Mouse (Mus musculus) embryonic facial prominence, embryonic 12.5 days (tissue): ENCODE data around the gene P4ha2. TPM values are rescaled to one million over a fixed set of nuclear protein-coding genes. Genes with fewer than 3 reads are reported as not detected.

Source experiments
- ATAC-seq: fragments of 200-750 bp; cut with Nextera tagmentation; 2 replicates; pipeline ENCODE4 v1.8.0; 2017; ENCODE audit not compliant: insufficient number of reproducible peaks, insufficient read depth, low FRiP score, low TSS enrichment
- H3K27ac ChIP-seq: fragments of 300-500 bp; sonication (generic); 2 replicates; pipeline ENCODE4 v1.5.1; 2016; ENCODE audit warnings: mild to moderate bottlenecking
- H3K27me3 ChIP-seq: fragments of 300-500 bp; sonication (generic); 2 replicates; pipeline ENCODE4 v1.6.1; 2016; ENCODE audit warnings: mild to moderate bottlenecking, moderate library complexity
- H3K36me3 ChIP-seq: fragments of 300-500 bp; sonication (generic); 2 replicates; pipeline ENCODE4 v1.6.1; 2016; ENCODE audit warnings: mild to moderate bottlenecking
- H3K4me1 ChIP-seq: fragments of 300-500 bp; sonication (generic); 2 replicates; pipeline ENCODE4 v1.6.1; 2016
- H3K4me2 ChIP-seq: fragments of 300-500 bp; sonication (generic); replicated peaks from 2 replicates; pipeline ENCODE4 v1.6.1; 2016; ENCODE audit warnings: mild to moderate bottlenecking, moderate library complexity
- H3K4me3 ChIP-seq: fragments of 300-500 bp; sonication (generic); 2 replicates; pipeline ENCODE4 v1.5.1; 2016; ENCODE audit warnings: mild to moderate bottlenecking
- H3K9ac ChIP-seq: fragments of 300-500 bp; sonication (generic); 2 replicates; pipeline ENCODE4 v1.6.1; 2016; ENCODE audit warnings: mild to moderate bottlenecking, moderate library complexity
- H3K9me3 ChIP-seq: fragments of 300-500 bp; sonication (generic); 2 replicates; pipeline ENCODE4 v1.6.1; 2016; ENCODE audit warnings: mild to moderate bottlenecking, moderate library complexity
- WGBS: fragments of 180-500 bp; shearing (Covaris S2); methylation state at CpG from one replicate; pipeline ENCODE4 v1.1.7; 2016; 5-methylcytosine and 5-hydroxymethylcytosine counted together
- polyA plus RNA-seq: library from polyadenylated mRNA; unstranded; fragments of >200 nt; fragmentation: Nextera tagmentation; extraction: Ambion mirVana; gene quantifications from 2 replicates; pipeline ENCODE4 v1.2.1, GENCODE M21; 2016

Gene P4ha2
- polyA plus RNA-seq, 1 experiment from 2014 or later, result 59.7 TPM

DNA sequence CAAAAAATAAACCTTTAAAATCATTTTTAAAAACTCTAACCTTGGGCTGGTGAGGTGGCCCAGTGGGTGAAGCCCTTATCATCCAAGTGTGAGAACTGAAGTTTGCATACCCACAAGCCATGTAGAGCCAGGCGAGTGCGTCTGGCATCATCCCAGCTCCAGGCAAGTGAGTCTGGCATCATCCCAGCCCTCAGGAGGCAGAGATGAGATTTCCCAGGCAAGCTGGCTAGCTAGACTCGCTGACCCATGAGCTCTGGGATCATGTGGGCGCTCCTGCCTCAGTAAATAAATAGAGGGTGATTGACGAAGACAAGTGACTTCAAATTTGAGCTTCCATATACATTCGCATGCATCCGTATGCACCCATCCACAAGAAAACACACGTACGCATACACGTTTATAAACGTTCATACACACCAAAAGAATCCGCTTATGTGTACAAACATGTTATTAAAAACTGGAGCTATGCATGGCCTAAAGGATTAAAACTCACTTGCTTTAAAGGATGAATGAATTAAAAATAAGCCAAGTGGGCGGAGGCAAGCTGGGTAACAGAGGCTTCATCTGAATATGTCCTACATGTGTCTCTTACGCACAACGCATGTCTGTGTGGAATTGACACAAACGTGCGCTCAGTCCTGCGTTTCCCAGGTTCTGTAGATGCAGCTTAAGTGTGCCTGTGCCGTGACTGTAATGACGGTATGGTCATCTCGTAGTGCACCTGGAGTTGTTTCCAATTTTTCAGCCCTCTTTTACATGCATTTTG lies 12.3 kb downstream of the P4ha2 start:
- Histone ChIP-seq H3K36me3 (peaks cover 9% of the 10 kb centered on the region; the same call in 1 of the 2 replicates), H3K27me3 (no peaks in the 10 kb centered on the region), H3K9me3 (no peaks in the 10 kb centered on the region), H3K4me2 (peak overlapping the region; percentile 36; the same call in 1 of the 2 replicates), H3K27ac (peak overlapping the region; percentile 95), H3K4me3 (no peak overlapping the region), H3K4me1 (peaks cover 38% of the 10 kb centered on the region), H3K9ac (no peak overlapping the region)
- 62% methylated on average over 21 of the region's 21 CpGs for WGBS
- ATAC-seq, result no peak

DNA sequence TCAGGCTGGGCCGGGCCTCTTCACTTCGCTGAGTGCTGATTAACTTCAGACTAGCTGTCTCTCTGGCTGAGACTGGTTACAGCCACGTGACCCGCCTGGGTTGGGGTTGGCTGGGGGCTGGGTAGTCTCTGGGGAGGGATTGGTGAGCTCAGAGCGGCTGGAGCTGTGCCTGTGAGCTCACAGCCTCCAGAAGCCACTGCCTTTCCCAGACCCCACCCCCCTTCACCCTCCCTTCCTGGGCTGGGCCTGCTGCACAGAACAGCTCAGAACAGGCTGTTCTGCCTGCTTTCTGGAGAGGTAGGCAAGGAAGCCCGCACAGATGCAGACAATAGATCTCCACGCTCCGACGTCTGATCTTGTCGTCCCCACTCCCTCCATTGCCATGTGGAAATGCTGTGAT lies 13.0 kb downstream of the P4ha2 start:
- Histone ChIP-seq H3K36me3 (peaks cover 12% of the 10 kb centered on the region; the same call in 1 of the 2 replicates), H3K4me3 (no peak overlapping the region), H3K27ac (peak overlapping the region; percentile 95), H3K27me3 (no peaks in the 10 kb centered on the region), H3K4me2 (peak overlapping the region; percentile 36), H3K9ac (peak overlapping the region; percentile 41; the same call in 1 of the 2 replicates), H3K9me3 (no peaks in the 10 kb centered on the region), H3K4me1 (peaks cover 38% of the 10 kb centered on the region)
- WGBS, result 2% methylated on average over 10 of the region's 10 CpGs
- ATAC-seq, result peak; percentile 99

DNA sequence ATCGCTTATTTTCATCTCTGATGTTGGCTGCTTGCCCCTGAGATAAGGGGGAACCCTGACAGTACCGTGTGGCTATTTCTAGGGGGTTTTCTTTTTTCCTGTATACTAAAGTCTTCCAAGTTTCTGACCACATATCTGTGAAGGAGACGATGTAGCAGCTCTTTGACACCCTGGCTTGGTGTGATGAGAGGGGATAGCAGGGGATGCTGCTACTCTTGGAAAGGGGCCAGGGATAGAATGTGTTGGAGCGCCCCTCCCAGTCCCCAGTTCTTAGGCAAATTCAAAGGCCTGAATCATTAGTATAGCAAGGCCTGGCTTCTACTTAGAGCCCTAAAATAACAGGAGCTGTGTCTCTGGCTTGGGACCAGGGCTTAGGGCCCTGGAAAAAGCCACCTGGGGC lies 13.5 kb downstream of the P4ha2 start:
- Histone ChIP-seq H3K9ac (peak overlapping the region; percentile 41), H3K4me2 (peak overlapping the region; percentile 36), H3K4me1 (peaks cover 38% of the 10 kb centered on the region), H3K27ac (peak overlapping the region; percentile 95), H3K36me3 (peaks cover 16% of the 10 kb centered on the region; the same call in 1 of the 2 replicates), H3K27me3 (no peaks in the 10 kb centered on the region), H3K4me3 (no peak overlapping the region), H3K9me3 (no peaks in the 10 kb centered on the region)
- ATAC-seq, result no peak
- 38% methylated on average over 4 of the region's 4 CpGs for WGBS

DNA sequence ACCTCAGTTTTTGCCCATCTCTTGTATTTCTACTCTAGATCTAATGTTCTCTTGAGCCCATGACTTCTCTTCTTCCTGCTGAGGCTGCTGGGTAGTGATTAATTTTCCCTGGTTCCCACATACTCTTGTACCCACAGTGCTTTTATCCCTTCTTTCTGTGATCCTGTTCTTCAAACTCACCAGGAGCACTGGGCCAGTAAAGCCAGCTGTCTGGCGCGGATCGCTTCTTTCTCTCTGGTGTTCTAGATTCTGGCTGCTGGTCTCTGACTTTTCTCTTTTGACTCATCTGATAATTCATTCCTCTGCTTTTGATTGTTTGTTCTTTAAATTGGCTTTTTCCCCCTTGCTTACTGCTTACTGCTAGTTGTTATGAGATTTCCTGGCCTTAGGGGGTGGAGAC lies 14.9 kb downstream of the P4ha2 start:
- WGBS, result 93% methylated on average over 3 of the region's 3 CpGs
- H3K36me3 ChIP-seq, result peaks cover 26% of the 10 kb centered on the region; the same call in 1 of the 2 replicates
- H3K4me2 ChIP-seq, result no peak overlapping the region

DNA sequence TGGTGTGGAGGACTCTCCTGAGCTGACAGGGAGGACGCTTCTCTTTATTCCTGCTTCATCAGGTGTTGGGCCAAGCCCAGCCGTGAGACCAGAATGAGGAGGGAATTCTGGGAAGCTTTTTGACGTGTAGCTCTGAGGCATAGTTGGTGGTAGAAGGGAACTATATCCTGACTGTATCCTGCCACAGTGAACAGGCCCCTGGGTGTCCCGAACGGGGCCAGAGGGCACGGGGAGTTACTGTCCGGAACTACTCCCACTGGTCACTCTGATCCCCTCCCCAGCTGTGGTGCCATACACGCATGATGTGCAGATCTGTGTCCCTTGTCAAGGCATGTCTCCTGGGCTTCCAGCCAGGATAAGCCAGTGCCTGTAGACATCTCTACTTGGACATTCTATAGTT lies 15.4 kb downstream of the P4ha2 start:
- H3K27ac ChIP-seq, result no peak overlapping the region
- WGBS, result 89% methylated on average over 8 of the region's 8 CpGs
- H3K27me3 ChIP-seq, result no peaks in the 10 kb centered on the region
- no peak overlapping the region for H3K4me3 ChIP-seq
- no peak for ATAC-seq
- H3K9me3 ChIP-seq, result no peaks in the 10 kb centered on the region
- no peak overlapping the region for H3K9ac ChIP-seq
- H3K4me2 ChIP-seq, result no peak overlapping the region
- H3K4me1 ChIP-seq, result peaks cover 38% of the 10 kb centered on the region
- H3K36me3 ChIP-seq, result peaks cover 32% of the 10 kb centered on the region

More for the DNA sequence above, 14.9 kb downstream of the P4ha2 start:
- H3K27me3 ChIP-seq, result no peaks in the 10 kb centered on the region
- H3K9ac ChIP-seq, result no peak overlapping the region
- H3K27ac ChIP-seq, result no peak overlapping the region
- H3K9me3 ChIP-seq, result no peaks in the 10 kb centered on the region
- H3K4me3 ChIP-seq, result no peak overlapping the region
- H3K4me1 ChIP-seq, result peaks cover 38% of the 10 kb centered on the region
- no peak for ATAC-seq

DNA sequence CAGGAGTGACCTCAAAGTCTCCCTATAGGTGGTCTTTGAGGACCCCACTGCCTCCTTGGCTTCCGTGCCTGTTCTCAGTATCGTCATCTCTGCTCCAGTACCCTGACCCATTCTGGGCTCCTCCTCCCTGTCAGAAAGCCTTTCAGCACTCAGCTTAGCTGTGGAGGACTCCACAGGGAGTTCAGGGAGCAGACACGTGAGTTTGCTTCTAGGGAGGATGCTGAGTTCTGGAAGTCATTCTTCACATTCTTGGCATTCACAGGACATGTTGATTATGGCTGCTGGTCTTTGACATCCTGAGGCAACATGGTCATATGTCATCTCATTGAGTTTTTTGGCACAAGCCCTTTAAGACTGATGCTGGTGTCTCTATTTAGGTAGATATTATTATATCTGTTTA lies 16.0 kb downstream of the P4ha2 start:
- Histone ChIP-seq H3K4me3 (no peak overlapping the region), H3K9me3 (no peaks in the 10 kb centered on the region), H3K36me3 (peaks cover 35% of the 10 kb centered on the region), H3K4me1 (peaks cover 38% of the 10 kb centered on the region), H3K9ac (no peak overlapping the region), H3K27me3 (no peaks in the 10 kb centered on the region), H3K4me2 (no peak overlapping the region), H3K27ac (no peak overlapping the region)
- no peak for ATAC-seq
- 45% methylated on average over 3 of the region's 3 CpGs for WGBS

DNA sequence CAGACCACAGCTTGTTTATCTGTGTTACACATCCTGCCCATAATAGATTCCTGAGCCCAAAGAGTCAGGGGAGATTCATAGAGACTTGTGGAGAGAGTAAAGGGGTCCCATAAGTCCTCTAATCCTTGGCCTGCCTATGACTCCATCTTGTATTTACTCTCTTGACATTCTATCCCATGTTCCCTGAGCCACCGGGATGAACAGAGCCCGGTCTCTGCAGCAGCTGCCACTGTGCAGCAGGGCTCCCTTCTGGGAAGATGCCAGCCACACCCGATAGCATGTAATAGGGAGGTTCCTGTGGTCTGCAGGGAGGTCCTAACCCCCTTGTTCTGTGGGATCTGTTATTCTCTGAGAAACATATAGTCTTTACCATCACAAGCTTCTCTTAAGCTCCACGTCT lies 16.5 kb downstream of the P4ha2 start:
- no peak for ATAC-seq
- peaks cover 35% of the 10 kb centered on the region for H3K36me3 ChIP-seq
- no peaks in the 10 kb centered on the region for H3K27me3 ChIP-seq
- no peaks in the 10 kb centered on the region for H3K9me3 ChIP-seq
- WGBS, result 77% methylated on average over 4 of the region's 4 CpGs
- no peak overlapping the region for H3K27ac ChIP-seq
- no peak overlapping the region for H3K4me2 ChIP-seq
- H3K4me1 ChIP-seq, result peaks cover 38% of the 10 kb centered on the region
- H3K9ac ChIP-seq, result no peak overlapping the region
- H3K4me3 ChIP-seq, result no peak overlapping the region

DNA sequence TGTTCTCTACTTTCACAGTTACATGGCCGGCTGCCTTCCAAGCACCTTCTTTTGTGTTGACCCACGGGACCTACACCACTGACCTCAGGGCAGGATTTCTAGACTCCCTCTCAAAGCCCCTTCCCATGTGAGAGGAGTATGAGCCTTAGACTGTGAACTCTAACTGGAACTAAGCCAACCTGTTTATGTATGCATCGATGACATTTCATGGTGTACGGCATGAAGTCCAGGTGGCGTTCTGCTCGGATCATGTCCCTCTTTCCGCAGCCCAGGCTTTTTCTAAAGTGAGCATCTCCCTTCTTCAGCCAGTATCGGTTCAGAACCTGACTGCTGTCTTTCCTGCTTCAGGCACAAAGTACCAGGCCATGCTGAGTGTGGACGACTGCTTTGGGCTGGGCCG lies 17.2 kb downstream of the P4ha2 start:
- Histone ChIP-seq H3K27ac (no peak overlapping the region), H3K36me3 (peaks cover 35% of the 10 kb centered on the region), H3K27me3 (no peaks in the 10 kb centered on the region), H3K4me2 (no peak overlapping the region), H3K9me3 (no peaks in the 10 kb centered on the region), H3K9ac (no peak overlapping the region), H3K4me1 (peaks cover 33% of the 10 kb centered on the region), H3K4me3 (no peak overlapping the region)
- ATAC-seq, result no peak
- WGBS, result 89% methylated on average over 10 of the region's 10 CpGs

DNA sequence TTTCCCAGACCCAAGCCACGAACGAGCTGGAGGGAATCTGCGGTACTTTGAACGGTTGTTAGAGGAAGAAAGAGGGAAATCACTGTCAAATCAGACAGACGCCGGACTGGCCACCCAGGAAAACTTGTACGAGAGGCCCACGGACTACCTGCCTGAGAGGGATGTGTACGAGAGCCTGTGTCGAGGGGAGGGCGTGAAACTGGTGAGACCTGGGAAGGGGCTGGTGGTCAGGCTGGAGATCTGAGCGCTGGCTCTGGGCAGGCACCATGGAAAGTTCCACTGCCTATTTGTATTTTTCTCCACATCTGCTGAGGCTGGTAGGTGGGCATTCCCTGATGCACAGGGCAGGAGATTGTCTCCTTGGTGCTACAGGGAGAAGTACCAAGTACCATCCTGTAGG lies 19.2 kb downstream of the P4ha2 start:
- Histone ChIP-seq H3K9me3 (no peaks in the 10 kb centered on the region), H3K4me2 (no peak overlapping the region), H3K4me1 (peaks cover 14% of the 10 kb centered on the region), H3K27ac (no peak overlapping the region), H3K27me3 (no peaks in the 10 kb centered on the region), H3K36me3 (peaks cover 35% of the 10 kb centered on the region), H3K4me3 (no peak overlapping the region), H3K9ac (no peak overlapping the region)
- no peak for ATAC-seq
- 81% methylated on average over 12 of the region's 12 CpGs for WGBS

DNA sequence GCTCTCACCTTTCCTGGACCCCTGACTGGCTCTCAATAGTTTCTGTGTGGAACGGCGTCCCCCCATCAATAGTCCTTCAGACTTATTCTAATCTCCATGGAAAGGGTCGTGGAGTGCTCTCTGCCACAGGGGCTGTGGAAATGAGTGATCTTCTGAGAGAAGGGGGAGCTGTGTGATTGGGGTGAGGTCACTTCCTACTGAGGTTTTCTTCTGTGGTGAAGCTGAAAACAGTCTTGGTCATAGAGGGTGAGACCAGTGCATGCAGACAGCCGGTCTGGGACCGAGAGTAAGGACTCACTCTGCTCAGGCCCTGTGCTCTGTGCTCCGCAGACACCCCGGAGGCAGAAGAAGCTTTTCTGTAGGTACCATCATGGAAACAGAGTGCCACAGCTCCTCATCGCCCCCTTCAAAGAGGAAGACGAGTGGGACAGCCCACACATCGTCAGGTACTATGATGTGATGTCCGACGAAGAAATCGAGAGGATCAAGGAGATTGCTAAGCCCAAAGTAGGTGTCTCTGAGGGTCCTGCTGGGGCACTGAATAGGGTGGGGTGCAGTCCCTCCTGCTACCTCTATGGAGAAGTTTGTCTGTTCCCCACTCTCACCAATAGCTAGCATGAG lies 20.0 kb downstream of the P4ha2 start:
- H3K36me3 ChIP-seq, result peaks cover 38% of the 10 kb centered on the region

DNA sequence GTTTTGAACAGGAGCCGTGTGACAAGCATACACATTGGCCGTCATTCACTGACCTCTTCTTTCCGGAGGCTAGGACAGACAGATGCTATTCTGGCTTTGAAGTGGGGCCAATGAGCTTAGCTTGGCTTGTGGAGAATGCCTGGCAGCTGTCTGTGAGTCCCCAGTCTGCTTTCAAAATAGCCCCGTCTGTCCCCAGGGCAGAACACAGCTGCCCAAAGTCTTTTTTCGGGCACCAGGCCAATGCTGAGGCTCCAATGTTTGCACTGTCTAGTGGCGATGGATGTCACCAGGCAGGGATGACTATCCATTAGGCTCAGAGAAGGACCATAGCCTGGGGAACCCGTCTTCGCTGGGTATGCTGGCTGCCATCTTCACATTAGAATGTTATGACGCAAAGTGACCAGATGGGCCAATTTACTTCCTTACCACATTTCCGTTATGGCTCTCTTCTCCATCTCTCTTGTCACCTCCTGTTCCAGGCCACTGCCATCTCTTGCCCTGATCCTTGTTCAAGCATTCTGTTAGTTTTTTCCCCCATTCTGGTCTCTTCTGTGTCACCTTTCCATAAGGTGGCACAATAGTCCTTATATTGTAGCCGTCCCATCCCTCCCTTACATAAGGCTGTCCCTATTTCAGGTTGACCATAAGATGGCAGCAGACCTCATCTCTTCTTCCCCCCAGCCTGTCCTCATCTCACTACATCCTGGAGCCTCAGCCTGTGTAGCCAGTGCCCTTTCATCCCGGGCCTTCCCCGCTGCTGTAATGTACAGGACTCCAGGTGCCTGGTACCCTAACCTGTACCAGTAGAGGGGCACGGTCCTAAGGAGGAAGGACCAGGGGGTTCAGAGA lies 22.7 kb downstream of the P4ha2 start:
- Histone ChIP-seq H3K9me3 (no peaks in the 10 kb centered on the region), H3K4me1 (no peaks in the 10 kb centered on the region), H3K27me3 (no peaks in the 10 kb centered on the region), H3K27ac (no peak overlapping the region), H3K4me2 (no peak overlapping the region), H3K9ac (no peak overlapping the region), H3K36me3 (peaks cover 41% of the 10 kb centered on the region), H3K4me3 (no peak overlapping the region)
- WGBS, result 73% methylated on average over 14 of the region's 14 CpGs
- peak; percentile 38; the same call in 1 of the 2 replicates for ATAC-seq

More for the DNA sequence above, 20.0 kb downstream of the P4ha2 start:
- H3K9me3 ChIP-seq, result no peaks in the 10 kb centered on the region
- H3K9ac ChIP-seq, result no peak overlapping the region
- H3K4me2 ChIP-seq, result no peak overlapping the region
- no peaks in the 10 kb centered on the region for H3K27me3 ChIP-seq
- WGBS, result 91% methylated on average over 13 of the region's 13 CpGs
- H3K4me3 ChIP-seq, result no peak overlapping the region
- no peak for ATAC-seq
- H3K27ac ChIP-seq, result no peak overlapping the region
- H3K4me1 ChIP-seq, result peaks cover 10% of the 10 kb centered on the region
